Mouse (Mus musculus) ovary, postnatal 14 days (tissue): ENCODE data around the gene Gm6993.

Source experiments
- DNase-seq: peaks from one replicate; pipeline ENCODE4 v3.0.0; 2022; ENCODE audit warnings: low spot score

Gm6993 gene

GRCm38 (mm10) chr12:31241595-31242342, 1.2 kb downstream of the Gm6993 start:
- no peak for DNase-seq

GRCm38 (mm10) chr12:31244001-31244400, 3.4 kb downstream of the Gm6993 start:
- DNase-seq = no peak

GRCm38 (mm10) chr12:31244691-31245090, 4.1 kb downstream of the Gm6993 start:
- DNase-seq = no peak

DNA sequence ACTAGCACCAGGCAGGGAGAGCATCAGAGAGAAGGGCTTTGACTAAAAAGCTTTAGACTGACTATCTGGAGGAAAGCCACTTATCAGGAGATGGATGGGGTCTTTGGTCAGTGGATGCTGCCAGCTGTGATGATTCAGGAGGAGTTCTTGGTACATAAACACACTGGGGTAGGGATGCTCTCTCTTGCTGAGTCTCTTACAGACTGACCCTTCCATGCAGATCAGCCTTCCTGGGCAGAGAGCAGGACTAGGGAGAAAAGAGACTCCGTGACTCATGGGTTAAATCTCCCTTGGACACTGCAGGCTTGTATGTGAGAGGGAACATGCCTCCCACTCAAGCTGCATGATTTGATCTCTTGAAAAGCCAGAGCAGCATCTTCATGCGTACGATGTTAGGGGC, 5.6 kb downstream of the Gm6993 start:
- DNase-seq = no peak

GRCm38 (mm10) chr12:31246615-31247014, 6.0 kb downstream of the Gm6993 start:
- DNase-seq = no peak

DNA sequence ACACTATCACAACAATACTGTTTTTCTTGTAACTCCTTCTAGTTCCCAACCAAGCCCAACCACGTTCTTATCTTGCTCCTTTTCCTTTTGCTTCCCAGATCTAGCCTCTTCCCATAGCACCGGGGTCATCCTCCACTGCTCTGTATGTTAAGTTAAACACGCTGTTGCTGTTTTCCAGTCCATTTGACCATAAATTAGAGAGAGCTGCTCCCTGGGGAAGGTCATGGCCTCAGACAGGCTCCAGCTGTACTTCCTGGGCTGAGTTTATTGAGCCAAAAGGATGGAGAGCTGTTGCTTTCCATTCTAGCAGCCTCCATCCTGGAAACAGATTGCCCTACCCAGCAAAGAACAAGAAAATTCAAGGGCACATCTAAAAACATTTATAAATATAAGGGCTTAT, 7.6 kb downstream of the Gm6993 start:
- no peak for DNase-seq

DNA sequence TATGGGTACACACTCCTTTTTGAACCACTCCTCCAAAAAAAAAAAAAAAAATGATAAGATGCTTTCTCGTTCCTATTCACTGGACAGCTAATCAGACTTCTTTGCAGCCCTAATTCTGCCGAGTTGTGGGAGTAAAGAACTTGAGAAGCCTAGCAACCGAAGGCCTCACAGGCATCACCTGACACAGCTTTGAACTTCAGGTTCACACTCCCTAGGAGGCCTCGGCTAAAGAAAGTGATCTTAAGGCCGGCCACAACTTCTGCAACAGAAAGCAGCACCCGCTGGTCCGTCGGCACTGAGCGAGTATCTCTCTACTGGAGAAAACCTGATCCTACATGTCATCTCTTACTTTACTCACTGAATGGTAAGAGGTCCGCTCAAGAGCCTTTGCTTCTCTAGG, 8.1 kb downstream of the Gm6993 start:
- DNase-seq = no peak

DNA sequence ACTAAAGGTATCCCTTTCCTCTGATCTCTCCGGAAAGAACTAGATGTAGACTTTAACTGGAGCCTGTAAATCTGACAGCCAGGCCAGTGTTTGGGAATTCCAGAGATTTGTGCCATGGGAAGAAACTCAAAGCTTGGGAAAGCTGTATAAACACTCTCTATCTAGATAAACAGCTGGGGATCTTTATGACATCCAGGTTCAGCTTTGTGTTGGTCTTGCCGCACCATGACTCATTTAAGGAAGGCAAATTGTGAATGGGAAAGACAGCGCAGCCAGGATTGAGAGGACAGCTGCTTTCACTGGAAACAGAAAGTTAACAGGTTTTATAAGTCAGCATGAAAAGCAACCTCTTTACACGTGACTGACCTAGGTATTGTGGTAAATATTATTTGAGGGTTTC, 11.7 kb downstream of the Gm6993 start:
- no peak for DNase-seq

DNA sequence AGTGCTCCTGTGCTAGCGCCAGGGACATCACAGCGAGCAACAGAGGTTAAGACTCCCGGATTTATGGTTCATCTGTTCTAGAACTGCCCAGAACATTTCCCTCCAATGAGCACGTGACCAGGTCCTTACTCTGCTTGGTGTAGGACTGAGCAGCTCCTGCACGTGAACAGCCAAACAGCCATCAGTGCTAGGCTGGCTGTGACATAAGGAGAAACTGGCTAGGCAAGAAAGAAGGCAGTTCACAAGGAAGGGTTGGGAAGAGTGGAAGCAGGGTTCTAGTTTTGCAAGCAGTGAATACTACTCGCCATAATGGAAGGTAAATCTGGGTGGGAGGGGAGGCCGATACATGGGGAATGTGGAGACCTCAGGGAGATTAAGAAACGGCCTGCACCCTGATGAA, 14.4 kb downstream of the Gm6993 start:
- no peak for DNase-seq

GRCm38 (mm10) chr12:31256121-31256903, 15.7 kb downstream of the Gm6993 start:
- no peak for DNase-seq

DNA sequence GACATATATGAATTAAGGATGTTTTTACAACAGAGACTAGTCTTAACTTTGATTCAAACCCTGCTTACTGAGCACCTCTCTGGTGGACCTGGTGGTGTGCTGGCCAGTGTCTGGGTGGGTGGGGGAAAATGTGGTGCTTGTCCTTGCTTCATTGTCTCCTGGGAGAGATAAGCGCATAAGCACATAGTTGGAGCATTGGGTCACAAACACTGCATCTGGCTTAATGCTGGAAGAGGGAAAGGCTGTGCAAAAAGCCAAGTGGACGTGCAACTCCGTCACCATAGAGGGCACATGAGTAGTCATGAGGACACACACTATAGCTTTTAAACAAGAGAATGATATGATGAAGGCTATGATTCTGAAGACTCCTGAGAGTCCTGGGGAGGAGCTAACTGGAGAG, 21.3 kb downstream of the Gm6993 start:
- DNase-seq = no peak

DNA sequence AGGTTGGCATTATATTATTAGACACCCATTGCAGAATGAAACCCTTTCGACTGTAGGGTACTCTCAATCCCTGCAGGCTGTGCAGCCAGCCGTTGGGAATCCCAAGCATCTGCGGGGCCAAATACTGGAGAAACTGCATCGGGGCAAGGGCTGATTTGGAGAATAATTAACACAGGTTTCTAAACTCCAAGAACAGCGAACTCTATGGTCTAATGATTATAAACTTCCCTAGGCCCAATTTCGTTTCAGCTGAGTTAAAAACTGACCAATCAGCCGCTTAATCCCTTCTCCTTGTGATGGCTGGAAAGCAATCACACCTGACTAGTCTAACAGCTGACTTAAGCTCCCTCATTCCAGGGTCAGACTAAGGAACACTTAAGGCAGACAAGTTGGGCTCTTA, 23.4 kb downstream of the Gm6993 start:
- DNase-seq = no peak

- DNase-seq = peak; percentile 66
Measured at GRCm38 (mm10) chr12:31265005-31265721, 24.6 kb downstream of the Gm6993 start, which contains the start of gene Lamb1. Lamb1 (plus strand) TSS chr12:31265234.

- no peak for DNase-seq
Measured at GRCm38 (mm10) chr12:31265722-31266431, 25.3 kb downstream of the Gm6993 start.

DNA sequence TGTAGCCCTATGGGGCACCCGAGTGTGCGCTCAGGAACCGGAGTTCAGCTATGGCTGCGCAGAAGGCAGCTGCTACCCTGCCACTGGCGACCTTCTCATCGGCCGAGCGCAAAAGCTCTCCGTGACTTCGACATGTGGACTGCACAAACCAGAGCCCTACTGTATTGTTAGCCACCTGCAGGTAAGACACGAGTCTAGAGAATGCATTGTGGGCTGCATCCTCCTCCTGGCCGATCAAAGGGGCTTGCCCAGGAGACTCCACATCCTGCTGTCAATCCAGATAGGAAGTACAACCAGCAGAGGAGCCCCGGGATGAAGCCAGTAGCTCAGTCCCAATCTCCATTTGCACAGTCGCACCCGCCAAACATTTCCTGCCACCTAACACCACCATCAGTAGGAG, 26.1 kb downstream of the Gm6993 start:
- DNase-seq = no peak

DNA sequence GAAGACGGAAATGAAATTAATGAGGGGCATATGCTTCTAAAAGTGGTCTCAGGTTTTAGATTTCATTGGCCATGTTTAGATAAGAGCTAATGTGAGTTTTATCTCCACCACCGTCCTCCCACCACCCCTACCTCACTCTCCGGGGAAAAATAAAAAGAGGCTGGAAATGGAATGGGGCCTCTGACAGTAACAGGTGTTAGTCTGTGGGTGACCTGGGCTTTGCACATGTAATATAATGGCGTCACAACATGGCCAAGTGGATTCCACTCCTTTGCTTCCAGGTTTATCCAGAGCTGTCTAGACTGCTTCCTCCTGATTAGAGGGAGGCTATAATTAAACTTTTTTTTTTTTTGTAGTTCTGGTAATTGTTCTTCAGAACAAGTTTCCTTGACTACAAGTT, 26.8 kb downstream of the Gm6993 start:
- no peak for DNase-seq

GRCm38 (mm10) chr12:31268315-31268714, 27.7 kb downstream of the Gm6993 start:
- no peak for DNase-seq

DNA sequence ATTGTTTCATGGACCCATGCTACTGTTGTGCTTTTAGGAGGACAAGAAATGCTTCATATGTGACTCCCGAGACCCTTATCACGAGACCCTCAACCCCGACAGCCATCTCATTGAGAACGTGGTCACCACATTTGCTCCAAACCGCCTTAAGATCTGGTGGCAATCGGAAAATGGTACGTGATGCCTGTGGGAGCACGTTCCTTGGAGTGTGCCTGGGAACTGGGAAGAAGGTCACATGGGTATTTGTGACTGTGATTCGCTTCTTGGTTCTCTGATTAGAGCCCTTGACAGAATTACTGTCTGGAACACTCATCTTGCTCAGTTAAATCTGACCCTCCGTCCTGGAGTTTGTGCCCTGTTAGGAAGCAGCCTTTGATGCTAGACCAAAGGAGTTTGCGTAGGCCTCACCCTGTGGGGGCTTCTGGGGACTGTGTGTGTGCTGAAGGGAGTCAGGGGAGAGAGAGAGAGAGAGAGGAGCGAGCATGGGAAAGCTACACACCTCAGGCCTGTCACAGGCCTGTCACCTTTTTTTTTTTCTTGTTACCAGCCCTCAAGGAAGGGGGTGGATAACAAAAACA, 28.5 kb downstream of the Gm6993 start:
- no peak for DNase-seq

- DNase-seq = no peak
Measured at GRCm38 (mm10) chr12:31270361-31270760, 29.8 kb downstream of the Gm6993 start.

DNA sequence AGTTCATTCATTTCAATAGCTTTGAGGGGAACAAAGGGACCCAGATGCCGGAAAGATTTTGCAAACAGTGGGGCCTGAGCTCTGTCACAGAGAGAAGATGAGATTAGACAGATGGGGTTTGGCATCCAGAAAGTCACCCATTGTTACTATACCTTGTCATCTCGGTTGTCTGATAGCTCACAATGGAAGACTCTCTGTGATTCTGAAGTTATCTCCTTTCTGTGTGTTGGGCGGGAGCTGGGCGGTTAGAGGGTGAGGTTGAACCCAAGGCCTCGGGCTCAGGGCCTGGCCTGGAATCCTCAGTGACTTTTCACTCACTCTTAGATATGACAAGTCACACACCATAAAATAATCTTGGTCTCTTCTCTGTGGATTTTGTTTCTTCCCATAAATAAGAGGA, 30.2 kb downstream of the Gm6993 start:
- no peak for DNase-seq

DNA sequence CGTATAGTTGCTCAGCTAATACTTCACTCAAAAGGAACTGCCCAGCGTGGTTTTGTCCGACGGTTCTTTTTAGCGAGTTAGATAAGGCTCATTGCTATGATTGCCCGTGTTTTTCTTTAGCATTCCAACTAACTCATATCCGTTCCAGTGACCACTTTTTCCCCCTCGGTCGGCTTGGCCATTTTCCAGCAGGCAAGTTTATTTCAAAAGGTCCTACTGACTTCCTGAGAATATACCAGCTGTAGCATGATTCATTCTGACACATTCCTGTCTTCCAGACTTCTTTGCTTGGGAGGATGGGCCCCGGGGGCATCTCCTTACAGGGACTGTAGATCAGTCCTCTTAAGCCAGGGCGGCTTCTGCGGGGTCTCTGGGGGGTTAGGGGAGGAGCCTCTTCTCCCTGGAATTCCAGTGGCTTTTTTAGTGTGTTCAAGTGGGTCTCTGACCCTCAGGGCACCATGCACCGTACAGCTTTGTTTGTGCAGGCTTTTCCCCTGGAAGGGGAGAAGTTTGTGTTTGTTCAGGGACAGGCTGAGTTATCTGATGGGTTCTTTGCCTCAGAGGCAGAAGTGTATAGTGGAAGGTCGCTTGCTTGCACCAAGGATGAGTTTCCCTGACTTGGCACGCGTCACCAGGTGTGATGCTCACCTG, 30.9 kb downstream of the Gm6993 start:
- no peak for DNase-seq
